Mouse (Mus musculus) liver, embryonic 14.5 days (tissue): ENCODE results near the gene Entpd1. TPM values are rescaled to one million over a fixed set of nuclear protein-coding genes. Genes with fewer than 3 reads are reported as not detected.

Source experiments
- ATAC-seq: fragments of 200-750 bp; cut with Nextera tagmentation; 2 replicates; pipeline ENCODE4 v1.8.0; 2017; ENCODE audit warnings: moderate number of reproducible peaks, mild to moderate bottlenecking, moderate library complexity; ENCODE audit not compliant: insufficient read depth
- DNase-seq, 3 experiments: peaks; one replicate each; pipeline ENCODE4 v3.0.0-alpha.2; 2012 to 2013; ENCODE audit warnings: low read depth in 3 of 3, low spot score in 3 of 3
- H3K27ac ChIP-seq: fragments of 300-500 bp; sonication (generic); 2 replicates; pipeline ENCODE4 v1.5.1; 2014; ENCODE audit warnings: moderate library complexity, mild to moderate bottlenecking, control low read depth, inconsistent platforms
- H3K27me3 ChIP-seq: fragments of 300-500 bp; sonication (generic); 2 replicates; pipeline ENCODE4 v1.6.1; 2014; ENCODE audit warnings: mild to moderate bottlenecking, low read length, moderate library complexity; ENCODE audit not compliant: control insufficient read depth, insufficient read depth
- H3K36me3 ChIP-seq: fragments of 300-500 bp; sonication (generic); replicated peaks from 2 replicates; pipeline ENCODE4 v1.6.1; 2014; ENCODE audit warnings: low read depth; ENCODE audit not compliant: control insufficient read depth, insufficient read depth
- H3K4me1 ChIP-seq, 2 experiments: fragments of 200-500 bp in 1 of 2; fragments of 300-500 bp in 1 of 2; sonication (generic) in 1 of 2; replicated peaks; 2 replicates each; pipeline ENCODE4 v1.6.1; 2012 to 2014; ENCODE audit warnings: antibody characterized with exemption in 1 of 2, inconsistent platforms in 1 of 2, low read length in 1 of 2; ENCODE audit not compliant: control insufficient read depth in 2 of 2, insufficient read depth in 2 of 2
- H3K4me2 ChIP-seq: fragments of 300-500 bp; sonication (generic); 2 replicates; pipeline ENCODE4 v1.6.1; 2014; ENCODE audit warnings: low read depth, mild to moderate bottlenecking, control low read depth, moderate library complexity
- H3K4me3 ChIP-seq, 2 experiments: fragments of 200-500 bp in 1 of 2; fragments of 300-500 bp in 1 of 2; sonication (generic) in 1 of 2; 2 replicates each; pipeline ENCODE4 v1.5.1; 2012 to 2014; ENCODE audit warnings: low read depth in 2 of 2, low read length in 2 of 2, mild to moderate bottlenecking in 2 of 2, control low read depth in 1 of 2, inconsistent platforms in 1 of 2, moderate library complexity in 1 of 2; ENCODE audit not compliant: insufficient read depth in 1 of 2
- H3K9ac ChIP-seq: fragments of 300-500 bp; sonication (generic); replicated peaks from 2 replicates; pipeline ENCODE4 v1.6.1; 2014; ENCODE audit warnings: mild to moderate bottlenecking, control low read depth, moderate library complexity
- H3K9me3 ChIP-seq: fragments of 300-500 bp; sonication (generic); 2 replicates; pipeline ENCODE4 v1.6.1; 2016; ENCODE audit warnings: low read length, mixed read lengths; ENCODE audit not compliant: control insufficient read depth
- CTCF ChIP-seq: IDR thresholded peaks from 2 replicates; pipeline ENCODE4 v1.5.1; 2016; ENCODE audit warnings: antibody characterized with exemption, low read depth, control low read depth
- EP300 ChIP-seq: IDR thresholded peaks from 2 replicates; pipeline ENCODE4 v1.6.1; 2016; ENCODE audit warnings: antibody characterized with exemption, low read depth
- WGBS: fragments of 180-500 bp; shearing (Covaris S2); extraction: QIAGEN DNeasy Blood & Tissue Kit; methylation state at CpG from one replicate; pipeline ENCODE4 v1.1.7; 2014; ENCODE audit not compliant: insufficient replicate concordance; 5-methylcytosine and 5-hydroxymethylcytosine counted together
- polyA plus RNA-seq, 2 experiments: library from polyadenylated mRNA; depleted of rRNA in 1 of 2; stranded (reverse) in 1 of 2; unstranded in 1 of 2; fragments of >200 nt; fragmentation: Nextera tagmentation in 1 of 2; extraction: Ambion mirVana in 1 of 2; gene quantifications; 2 replicates each; pipeline versions ENCODE4 v1.2.1 to v1.2.3; 2012 to 2014

Entpd1 gene
- polyA plus RNA-seq, 2 experiments = 1.6 to 2.8 TPM

- no peak overlapping the region for H3K27ac ChIP-seq
- H3K4me2 ChIP-seq = no peak overlapping the region
- no peak for TF ChIP-seq EP300
- TF ChIP-seq CTCF = peak; percentile 41; the same call in 1 of the 2 replicates
- H3K4me3 ChIP-seq = no peak overlapping the region
- WGBS = 37% methylated on average over 1 of the region's 1 CpGs
- DNase-seq = no peak
- H3K4me1 ChIP-seq = peaks cover 3 to 12% of the 10 kb centered on the region in 2 experiments; a peak in 3 of 4 replicates
- no peak overlapping the region for H3K9ac ChIP-seq
- H3K9me3 ChIP-seq = no peaks in the 10 kb centered on the region
- ATAC-seq = no peak
- no peaks in the 10 kb centered on the region for H3K36me3 ChIP-seq
- H3K27me3 ChIP-seq = no peaks in the 10 kb centered on the region
Observed at GRCm38 (mm10) chr19:40633144-40633543, 21.0 kb downstream of the Entpd1 start.

GRCm38 (mm10) chr19:40637091-40637490, 24.9 kb downstream of the Entpd1 start:
- Histone ChIP-seq H3K9me3 (no peaks in the 10 kb centered on the region), H3K4me3 (no peak overlapping the region), H3K36me3 (no peaks in the 10 kb centered on the region), H3K9ac (no peak overlapping the region), H3K27ac (no peak overlapping the region), H3K4me1 (peaks cover 3 to 12% of the 10 kb centered on the region in 2 experiments; a peak in 3 of 4 replicates), H3K4me2 (no peak overlapping the region), H3K27me3 (no peaks in the 10 kb centered on the region)
- DNase-seq (no peak), ATAC-seq (0 out of 2 replicates have a peak, but pooled peaks have one; percentile 48)
- TF ChIP-seq EP300 = peak; percentile 24; the same call in 1 of the 2 replicates
- TF ChIP-seq CTCF = no peak
- 4% methylated on average over 4 of the region's 4 CpGs for WGBS

- H3K27ac ChIP-seq = no peak overlapping the region
- no peak for TF ChIP-seq CTCF
- TF ChIP-seq EP300 = no peak
- ATAC-seq = no peak
- H3K9ac ChIP-seq = no peak overlapping the region
- peaks cover 3 to 12% of the 10 kb centered on the region in 2 experiments; a peak in 3 of 4 replicates for H3K4me1 ChIP-seq
- no peaks in the 10 kb centered on the region for H3K27me3 ChIP-seq
- H3K36me3 ChIP-seq = no peaks in the 10 kb centered on the region
- no peak for DNase-seq
- H3K4me2 ChIP-seq = no peak overlapping the region
- no peaks in the 10 kb centered on the region for H3K9me3 ChIP-seq
- H3K4me3 ChIP-seq = no peak overlapping the region
- 23% methylated on average over 7 of the region's 7 CpGs for WGBS
Observed at GRCm38 (mm10) chr19:40637601-40638000, 25.4 kb downstream of the Entpd1 start.

GRCm38 (mm10) chr19:40638582-40638981, 26.4 kb downstream of the Entpd1 start:
- H3K4me1 ChIP-seq = peaks cover 3 to 12% of the 10 kb centered on the region in 2 experiments; a peak in 3 of 4 replicates
- DNase-seq (no peak), ATAC-seq (no peak)
- no peaks in the 10 kb centered on the region for H3K36me3 ChIP-seq
- H3K4me3 ChIP-seq = no peak overlapping the region
- H3K9me3 ChIP-seq = no peaks in the 10 kb centered on the region
- H3K27me3 ChIP-seq = no peaks in the 10 kb centered on the region
- no peak for TF ChIP-seq CTCF
- TF ChIP-seq EP300 = no peak
- no peak overlapping the region for H3K9ac ChIP-seq
- H3K27ac ChIP-seq = no peak overlapping the region
- H3K4me2 ChIP-seq = no peak overlapping the region
- WGBS = 69% methylated on average over 5 of the region's 5 CpGs

DNA sequence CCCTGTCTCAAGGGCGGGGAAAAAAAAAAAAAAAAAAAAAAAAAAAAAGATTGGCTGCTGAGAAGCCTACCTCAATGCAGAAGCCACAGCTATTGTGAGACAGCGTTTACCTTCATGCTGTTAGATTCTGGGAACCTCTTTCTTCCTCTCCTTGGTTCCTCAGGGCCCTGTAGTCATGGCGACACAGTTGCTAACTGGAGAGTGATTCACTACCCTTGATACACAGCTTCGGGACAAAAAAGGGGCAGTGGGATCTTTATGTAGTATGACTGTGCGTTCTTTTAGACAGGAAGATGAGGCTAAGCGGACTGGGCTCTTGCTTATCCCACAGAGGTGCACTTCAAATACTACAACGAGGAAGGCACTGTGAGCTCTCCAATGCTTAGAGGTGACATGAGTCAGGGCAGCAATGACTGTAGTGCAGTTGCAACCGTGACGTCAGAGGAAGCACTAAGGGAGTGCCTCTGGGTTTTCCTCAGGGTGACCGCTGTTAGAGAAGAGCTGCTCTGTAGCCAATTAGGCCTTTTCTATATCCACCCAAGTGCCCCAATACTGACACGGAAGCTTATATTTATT, 27.7 kb downstream of the Entpd1 start:
- Histone ChIP-seq H3K27ac (no peak overlapping the region), H3K4me3 (no peak overlapping the region), H3K4me1 (peaks cover 3 to 12% of the 10 kb centered on the region in 2 experiments; a peak in 3 of 4 replicates), H3K36me3 (no peaks in the 10 kb centered on the region), H3K27me3 (no peaks in the 10 kb centered on the region), H3K9me3 (no peaks in the 10 kb centered on the region), H3K4me2 (no peak overlapping the region), H3K9ac (no peak overlapping the region)
- DNase-seq = no peak
- TF ChIP-seq CTCF = no peak
- TF ChIP-seq EP300 = no peak
- ATAC-seq = no peak
- WGBS = 52% methylated on average over 11 of the region's 11 CpGs
